Mouse (Mus musculus) adipocyte (in vitro differentiated cells): ENCODE measurements around the gene Lpcat2.

Experiments
- DNase-seq: peaks from one replicate; pipeline ENCODE4 v3.0.0-alpha.2; 2016; ENCODE audit warnings: low spot score

Lpcat2 gene

DNA sequence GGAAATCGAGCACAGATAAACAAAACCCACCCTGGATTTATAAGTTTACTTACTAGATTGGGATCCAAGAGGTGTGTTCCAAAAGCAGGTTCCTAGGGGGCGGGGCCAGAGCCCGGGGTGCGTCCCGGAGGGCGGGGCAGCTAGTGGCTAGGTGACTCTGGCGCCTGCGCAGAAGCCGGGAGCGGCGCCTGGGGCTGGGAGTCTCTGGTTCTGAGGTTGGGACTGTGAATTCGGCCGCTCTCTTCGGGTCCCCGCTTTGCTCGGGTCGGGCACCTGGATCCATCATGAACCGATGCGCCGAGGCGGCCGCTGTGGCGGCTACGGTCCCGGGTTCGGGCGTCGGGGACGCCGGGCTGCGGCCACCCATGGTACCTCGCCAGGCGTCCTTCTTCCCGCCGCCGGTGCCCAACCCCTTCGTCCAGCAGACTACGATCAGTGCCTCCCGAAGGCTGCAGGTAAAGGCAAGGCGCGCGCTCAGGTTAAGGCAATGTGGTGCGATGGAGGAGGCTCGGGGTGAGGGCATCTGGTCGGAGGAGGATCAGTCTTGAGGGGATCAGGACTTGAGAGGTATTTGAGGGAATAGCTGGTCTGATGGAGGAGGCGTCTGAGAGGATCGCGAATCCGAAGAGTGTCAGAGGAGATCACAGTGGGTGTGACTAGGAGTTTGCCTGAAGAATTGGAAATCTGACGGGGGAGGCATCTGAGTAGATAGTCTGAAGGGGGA, at the start of gene Lpcat2:
Gene Lpcat2, plus strand, starts transcription at position 169 of the 724 bp plus-strand sequence.
- DNase-seq = no peak

DNA sequence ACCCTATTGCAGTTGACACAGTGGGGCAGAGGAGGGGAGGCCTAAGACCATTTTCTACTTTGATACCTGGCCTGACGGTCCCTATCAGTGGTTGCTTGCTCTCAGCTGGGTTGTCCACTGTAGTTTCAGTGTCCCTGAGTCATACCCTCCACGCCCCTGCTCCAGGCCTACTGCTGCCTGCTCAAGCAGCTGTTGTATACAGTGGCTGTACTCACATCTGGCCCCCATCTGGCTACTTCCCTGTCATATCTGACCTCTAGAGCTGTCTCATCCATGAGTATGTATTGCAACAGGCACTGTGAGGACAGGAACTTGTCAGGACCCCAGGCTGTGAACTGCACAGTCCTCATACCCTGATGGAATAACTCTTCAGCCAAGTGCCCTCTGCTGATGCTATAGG, 42.4 kb upstream of the Lpcat2 start:
- DNase-seq = no peak

DNA sequence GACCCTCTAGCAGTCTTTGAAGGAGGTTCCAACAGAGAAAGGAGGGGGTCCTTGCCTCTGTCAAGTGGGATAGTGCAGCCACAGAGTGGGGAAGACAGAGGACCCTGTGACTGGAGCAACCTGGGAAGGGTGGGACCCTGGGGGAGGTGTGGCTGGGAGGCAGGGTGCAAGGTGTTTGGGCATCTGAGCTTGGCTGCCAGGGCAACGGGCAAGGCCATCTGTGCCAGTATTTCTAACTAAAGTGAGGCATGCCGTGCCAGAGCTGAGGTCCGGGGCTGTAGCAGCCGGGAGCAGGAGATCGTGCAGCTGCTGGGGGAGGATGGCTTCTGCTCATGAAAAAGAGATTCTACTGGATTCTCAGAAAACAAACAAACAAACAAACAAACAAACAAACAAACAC, 39.5 kb upstream of the Lpcat2 start:
- no peak for DNase-seq

DNA sequence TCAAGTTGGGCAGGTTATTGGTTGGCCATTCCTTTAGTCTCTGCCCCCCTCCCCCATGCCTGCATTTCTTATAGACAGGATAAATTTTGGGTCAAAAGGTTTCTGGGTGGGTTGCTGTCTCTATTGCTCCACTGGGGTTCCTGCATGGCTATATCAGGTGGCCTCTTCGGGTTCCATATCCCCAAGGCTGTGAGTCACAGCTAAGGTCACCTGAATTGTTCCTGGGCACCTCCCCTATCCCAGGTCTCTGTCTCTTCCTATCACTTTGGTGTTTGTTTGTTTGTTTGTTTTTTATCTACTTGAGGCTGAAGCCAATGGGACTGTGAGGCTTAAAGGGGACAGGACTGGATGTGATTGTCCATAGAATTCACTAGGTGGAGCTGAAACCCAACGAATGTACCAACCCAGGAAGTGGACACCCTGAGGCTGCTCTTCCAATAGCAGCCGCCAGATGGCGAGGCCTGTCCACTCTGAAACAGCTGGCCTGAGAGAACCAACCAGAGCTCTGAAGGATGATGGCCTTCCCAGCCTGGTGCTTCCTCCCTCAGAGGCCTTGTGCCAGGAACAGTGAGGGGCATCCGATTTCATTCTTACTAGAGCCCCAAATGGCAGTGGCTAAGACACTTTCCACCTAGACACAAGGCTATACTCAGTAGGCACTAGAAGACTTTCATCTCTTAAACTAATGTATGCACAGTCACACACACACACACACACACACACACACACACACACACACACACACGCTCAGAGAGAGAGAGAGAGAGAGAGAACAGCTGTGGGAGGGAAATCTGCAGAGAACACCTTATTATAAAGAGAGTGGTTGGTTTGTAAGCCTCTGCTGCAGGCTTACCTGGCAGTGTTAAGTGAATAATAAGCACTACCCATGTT, 37.0 kb upstream of the Lpcat2 start:
- DNase-seq = peak; percentile 95

DNA sequence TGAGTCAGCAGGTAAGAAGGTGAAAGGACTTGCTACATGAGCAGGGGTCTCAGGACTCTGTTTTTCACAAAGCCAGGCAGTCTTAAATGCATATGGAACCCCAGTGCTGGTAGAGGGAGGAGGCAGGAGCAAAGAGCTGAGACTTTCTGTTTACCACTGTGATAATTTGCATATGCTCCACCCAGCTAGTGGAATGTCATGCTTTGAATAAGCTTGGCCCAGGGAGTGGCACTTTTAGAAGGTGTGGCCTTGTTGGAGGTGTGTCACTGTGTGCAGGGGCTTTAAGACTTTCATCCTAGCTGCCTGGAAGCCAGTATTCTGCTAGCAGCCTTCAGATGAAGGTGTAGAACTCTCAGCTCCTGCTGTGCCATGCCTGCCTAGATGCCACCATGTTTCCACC, 34.0 kb upstream of the Lpcat2 start:
- DNase-seq = no peak

DNA sequence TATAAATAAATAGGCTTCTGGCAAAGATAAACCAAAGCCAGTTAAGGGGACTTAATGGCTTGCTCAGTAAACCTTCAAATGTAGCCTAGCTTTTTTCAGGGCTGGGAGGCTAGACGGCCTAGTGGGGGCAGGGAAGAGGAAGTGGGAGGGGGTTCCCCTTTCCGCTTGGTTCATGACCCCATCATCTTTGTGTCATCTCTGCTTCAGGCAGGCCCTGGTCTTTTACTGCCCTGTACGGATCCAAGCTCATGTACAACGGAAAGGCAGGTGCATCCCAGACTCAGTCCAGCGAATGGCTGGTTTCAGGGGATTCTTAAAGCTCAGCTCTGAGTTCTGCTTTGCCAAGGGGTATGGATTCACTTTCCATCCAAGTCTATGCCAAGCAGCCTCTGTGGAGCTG, 32.8 kb upstream of the Lpcat2 start:
- no peak for DNase-seq

DNA sequence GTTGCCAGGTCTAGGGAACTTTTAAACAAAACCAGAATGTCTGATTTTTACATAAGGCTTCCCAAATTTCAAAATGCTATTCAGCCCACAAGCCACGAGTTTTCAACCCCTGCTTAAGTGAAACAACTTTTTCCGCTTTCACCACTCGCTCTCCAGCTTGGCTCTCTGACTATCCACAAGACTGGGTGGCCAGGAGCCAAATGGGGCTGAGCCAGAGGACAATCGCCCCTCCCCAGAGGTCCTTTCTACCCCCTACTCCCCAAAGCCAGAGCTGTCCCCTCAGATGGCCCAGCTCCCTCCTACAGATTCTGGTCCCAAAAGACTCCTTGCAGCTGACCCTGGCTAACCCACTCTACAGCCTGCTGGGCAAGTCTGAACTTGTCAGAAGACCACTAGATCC, 29.1 kb upstream of the Lpcat2 start:
- DNase-seq = peak; percentile 62

DNA sequence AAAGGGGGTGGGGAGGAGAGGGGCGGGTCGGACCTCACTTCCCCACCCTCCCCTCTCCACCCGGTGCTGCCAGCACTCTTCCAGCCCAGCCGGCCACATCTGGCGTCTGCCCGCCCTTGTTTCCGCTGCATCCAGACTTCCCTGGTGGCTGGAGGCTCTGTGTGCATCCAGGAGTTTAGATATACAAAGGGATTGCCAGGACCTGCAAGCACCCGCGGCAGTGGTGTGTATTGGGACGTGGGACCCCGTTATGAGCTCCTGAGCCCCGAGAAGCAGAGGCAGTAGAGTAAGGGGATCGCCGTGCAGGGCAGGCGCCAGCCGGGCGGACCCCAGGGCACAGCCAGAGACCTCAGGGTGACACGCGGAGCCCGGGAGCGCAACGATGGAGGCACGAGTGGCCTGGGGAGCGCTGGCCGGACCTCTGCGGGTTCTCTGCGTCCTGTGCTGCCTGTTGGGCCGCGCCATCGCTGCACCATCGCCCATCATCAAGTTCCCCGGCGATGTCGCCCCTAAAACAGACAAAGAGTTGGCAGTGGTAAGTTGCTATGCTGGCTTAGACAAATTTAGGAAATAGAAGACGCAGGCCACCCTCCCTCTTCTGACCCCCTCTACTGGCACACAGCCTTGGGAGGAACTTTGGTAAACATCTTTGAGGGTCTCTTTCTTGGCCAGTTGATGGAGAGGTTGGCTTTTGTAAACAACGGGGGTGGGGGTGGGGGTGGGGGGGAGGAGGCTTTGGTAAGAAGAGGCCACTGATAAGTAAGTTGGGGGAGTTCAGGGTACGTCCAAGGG, 27.7 kb upstream of the Lpcat2 start, which contains the start of gene Mmp2:
Gene Mmp2, plus strand, starts transcription at position 49 of the 792 bp plus-strand sequence.
- peak; percentile 47 for DNase-seq

DNA sequence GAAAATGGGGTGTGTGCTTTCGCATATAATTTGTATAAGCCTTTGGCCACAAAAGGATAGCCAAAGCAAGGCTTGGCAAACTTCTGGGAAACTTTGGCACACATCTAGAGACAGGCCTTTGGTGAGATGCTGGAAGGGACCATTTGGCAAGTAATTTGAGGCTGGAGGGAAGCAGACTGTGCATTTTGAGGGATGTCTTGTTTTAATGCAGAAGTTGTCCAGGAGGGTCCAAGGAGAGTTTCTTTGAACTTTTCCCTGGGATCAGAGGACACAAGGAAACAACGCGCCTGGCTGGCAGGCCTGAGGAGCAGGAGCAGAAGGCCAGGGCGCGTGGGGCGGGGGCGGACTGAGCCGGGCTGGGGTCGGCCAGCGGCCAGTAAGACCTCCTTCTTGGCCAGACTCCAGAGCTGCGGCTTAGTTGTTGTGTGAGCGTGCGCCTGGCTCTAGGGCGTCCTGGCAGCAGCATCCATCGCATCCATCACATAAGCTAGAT, 26.8 kb upstream of the Lpcat2 start:
- no peak for DNase-seq

DNA sequence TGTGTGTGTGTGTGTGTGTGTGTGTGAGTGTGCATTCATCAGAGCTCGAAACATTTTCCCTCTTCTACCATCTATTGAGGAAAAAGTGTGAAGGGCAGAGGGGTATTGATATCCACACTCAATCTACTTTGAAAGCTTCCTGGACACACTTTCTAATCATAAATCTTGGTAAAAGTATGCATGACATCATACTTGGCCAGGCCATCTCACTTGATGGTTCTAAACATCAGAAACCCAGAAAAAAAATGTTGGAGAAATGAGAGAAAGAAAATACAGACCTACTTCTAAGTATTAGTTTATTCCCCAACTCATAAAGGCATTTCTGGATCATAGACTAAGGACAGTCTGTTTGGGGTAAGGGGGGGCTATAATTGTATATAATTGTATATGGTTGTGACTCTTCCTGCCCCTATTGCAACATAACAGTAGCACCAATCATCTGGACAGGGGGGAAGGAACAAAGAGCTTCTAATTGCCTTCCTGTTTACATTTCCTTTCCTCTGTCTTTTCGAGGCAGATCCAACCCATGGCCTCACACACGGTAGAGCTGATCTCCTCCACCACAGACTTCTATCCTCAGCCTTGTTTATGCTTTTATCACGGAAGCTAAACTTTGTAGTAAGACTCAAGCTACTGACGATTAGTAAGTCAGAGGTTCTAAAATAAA, 20.9 kb upstream of the Lpcat2 start:
- DNase-seq = no peak

DNA sequence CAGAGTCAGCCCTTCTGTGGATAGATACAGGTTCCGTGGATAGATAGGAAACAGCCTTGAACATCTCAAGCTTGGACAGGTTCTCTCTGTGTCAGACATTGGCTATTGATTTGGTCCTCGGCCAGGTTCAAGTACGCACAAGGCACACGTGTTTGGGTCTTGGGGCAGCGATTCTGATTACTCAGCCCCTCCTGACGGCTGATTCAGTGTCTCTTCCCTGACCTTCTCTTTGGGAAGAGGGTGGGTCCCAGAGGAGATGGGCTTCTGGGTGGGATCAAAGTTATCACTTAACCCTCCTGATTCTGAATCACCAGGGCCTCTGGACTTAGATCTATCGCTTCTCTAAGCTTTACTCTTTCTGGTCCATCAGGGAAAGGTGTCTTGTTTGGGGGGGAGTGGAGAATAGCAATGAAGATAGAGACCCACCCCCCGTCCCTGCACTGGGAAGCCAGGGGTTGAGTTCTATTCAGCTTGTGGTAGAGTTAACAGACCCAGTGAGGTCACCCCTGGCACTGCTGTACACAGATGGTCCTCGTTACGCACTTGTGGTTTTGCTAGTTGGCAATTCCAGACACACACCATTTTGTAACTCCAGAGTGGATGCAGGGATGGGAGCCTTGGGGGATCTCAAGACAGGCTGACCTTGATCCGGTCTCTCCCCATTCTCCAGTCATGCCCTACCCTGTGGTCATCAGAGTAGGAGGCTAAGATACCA, 20.2 kb upstream of the Lpcat2 start:
- no peak for DNase-seq

DNA sequence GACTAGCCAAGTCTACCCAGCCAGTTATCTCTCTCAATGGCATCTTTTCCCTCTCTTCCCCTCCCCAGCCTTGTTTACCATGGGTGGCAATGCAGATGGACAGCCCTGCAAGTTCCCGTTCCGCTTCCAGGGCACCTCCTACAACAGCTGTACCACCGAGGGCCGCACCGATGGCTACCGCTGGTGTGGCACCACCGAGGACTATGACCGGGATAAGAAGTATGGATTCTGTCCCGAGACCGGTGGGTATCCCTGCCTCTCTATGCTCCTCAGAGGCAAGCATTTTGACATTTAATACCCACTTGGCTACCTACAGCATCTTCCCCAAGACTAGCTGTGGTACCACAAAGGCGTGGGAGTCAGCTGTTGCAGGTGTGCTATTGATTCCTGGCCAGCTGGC, 19.2 kb upstream of the Lpcat2 start:
- DNase-seq = no peak

DNA sequence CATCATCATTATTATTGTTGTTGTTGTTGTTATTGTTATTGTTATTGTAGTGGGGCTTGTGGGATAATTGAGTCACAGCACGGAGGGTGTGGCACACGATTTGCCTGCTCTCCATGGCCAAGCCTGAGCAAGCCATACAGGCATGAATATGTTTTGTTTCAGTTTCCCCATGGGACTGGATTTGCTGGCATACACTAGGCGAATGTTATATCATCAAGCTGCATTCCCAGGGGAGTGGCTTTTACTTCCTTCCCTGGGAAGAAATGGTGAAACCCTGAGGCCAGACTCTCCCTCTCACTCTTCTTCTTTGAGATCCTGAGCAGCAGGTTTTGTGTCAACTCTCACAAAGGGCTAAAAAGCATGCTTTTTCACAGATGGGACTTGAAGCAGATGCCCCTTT, 16.5 kb upstream of the Lpcat2 start:
- no peak for DNase-seq

DNA sequence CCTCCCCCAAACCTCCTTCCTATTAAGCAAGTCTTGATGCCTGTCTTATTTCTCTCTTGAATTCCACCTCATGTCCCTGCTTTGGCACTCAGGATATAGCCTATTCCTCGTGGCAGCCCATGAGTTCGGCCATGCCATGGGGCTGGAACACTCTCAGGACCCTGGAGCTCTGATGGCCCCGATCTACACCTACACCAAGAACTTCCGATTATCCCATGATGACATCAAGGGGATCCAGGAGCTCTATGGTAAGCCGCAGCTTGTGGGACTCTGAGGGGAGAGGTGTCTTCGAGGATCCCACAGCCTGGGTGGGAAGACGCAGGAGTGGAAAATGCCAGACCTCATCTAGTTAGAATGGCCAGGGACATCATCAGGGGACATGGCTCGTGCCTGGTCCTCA, 16.0 kb upstream of the Lpcat2 start:
- no peak for DNase-seq

DNA sequence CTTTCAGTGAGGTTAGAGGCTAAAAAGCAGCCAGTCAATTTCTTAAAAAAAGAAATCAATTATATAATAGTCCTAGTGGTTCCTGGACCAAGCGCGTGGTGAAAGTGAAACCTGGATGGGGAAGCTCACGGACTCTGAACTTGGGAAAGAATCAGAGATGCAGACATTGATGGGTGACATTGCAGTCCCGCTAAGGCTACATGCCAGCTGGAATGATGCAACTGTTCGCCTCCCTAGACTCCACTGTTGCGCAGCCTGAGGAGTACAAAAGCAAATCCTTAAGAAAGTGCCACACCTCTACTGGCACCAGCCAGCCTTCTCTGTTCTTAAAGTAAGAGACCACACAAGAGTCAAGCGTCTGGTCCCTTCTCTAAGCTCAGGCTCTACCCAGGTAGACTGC, 15.3 kb upstream of the Lpcat2 start:
- DNase-seq = peak; percentile 60

DNA sequence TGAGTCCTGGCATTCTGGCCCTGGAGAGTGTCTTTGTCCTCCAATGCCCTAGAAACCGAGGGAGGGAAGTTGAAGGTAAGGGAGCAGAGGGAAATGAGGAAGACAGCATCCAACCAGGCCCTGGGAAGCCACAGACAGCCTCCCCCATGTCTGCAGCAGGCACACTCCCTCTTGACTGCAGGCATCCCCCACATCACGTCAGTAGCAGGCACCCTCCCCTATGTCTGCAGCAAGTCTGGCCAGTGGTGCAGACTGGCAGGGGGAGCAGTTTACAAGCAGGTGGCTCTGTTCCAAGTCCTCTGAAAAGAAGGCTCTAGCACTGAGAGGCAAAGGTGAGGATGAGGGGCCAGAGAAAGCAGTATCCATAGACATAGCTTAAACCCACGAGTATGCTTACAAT, 8.5 kb upstream of the Lpcat2 start:
- no peak for DNase-seq

DNA sequence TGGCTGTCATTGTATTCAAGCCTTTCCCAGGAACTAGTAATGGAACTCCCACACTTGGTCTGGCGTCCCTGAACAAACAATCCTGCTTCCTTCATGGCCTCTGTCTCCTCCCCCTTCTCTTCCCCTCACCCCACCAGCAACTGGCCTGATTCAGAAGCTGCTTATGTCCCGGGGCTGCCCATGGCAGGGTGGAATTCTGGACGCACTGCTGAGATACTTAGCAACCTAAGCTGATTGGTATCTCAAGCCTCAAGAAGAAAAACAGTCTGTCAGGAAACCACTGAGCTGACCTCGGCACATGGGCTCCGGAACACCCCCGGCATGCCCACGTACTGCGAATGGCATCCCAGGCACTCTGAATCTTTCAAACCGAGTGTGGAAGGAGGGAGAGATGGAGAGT, 7.8 kb upstream of the Lpcat2 start:
- no peak for DNase-seq

DNA sequence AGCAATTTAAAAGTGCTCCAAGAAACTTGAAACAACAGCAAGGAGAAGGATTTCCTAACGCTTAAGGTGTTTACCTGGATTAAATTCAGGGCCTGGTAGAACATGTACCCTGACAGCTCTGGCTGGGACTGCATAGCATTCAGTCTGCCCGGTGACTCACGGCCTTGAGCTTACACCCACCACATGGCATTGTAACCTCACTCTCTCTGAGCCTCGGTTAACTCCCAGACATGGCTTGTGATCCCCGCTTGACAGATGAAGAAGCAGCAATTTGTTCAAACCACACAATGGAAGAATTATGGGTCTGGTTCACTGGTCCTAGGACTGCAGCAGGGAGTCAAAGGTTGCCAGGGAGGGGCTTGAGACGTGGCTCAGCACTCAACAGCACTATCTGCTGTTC, 5.9 kb upstream of the Lpcat2 start:
- DNase-seq = no peak

DNA sequence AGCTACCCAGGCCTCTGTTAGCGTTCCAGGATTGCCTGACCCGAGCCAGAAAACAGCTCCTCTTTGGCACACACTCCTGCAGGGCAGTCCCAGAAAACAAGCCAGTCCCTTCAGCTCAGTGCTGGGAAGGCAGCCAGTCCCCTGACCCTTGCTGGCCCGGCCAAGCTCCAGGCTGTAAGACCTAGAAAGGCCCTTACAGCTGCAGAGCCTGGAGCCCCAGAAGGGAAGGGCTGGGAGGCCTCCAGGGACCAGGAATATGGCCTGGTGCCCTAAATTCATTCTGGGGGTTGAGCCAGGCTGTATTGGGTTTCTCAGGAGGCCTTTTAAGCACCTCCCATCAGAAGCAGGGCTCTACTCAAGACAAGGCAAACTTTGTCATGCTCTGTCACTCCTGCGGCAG, 4.9 kb upstream of the Lpcat2 start:
- DNase-seq = peak; percentile 97

DNA sequence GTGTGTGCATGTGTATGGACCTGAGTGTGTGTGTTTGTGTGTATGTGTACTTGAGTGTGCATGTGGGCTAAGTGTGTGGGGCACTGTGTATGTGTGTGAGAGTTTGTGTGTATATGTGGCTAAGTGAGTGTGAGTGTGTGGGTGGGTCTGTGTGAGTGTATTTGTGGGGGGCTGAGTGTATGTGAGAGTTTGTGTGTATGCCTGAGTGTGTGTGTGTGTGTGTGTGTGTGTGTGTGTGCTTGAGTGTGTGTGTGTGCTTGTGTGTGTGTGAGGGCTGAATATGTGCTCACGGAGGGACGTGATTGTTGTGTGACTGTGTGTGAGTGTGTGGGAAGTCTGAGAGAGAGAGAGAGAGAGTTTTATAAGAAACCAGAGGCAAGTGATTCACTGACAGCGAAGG, 3.8 kb upstream of the Lpcat2 start:
- no peak for DNase-seq
